Mouse (Mus musculus) midbrain, embryonic 13.5 days (tissue): ENCODE data around the gene Rabepk. TPM values are rescaled to one million over a fixed set of nuclear protein-coding genes. Genes with fewer than 3 reads are reported as not detected.
A peak's percentile ranks its signal among the peaks of the same experiment; 100 is the strongest.
"Not testable (repeated sequence)": the region's sequence is repeated elsewhere in the genome, so short reads cannot be mapped to it uniquely, and the experiment has no call there.

ENCODE experiments used
- ATAC-seq: fragments of 200-750 bp; cut with Nextera tagmentation; 2 replicates; pipeline ENCODE4 v1.8.0; 2017; ENCODE audit warnings: mild to moderate bottlenecking, moderate TSS enrichment, moderate library complexity
- H3K27ac ChIP-seq: fragments of 300-500 bp; sonication (generic); 2 replicates; pipeline ENCODE4 v1.5.1; 2015; ENCODE audit warnings: inconsistent platforms, mild to moderate bottlenecking, moderate library complexity
- H3K27me3 ChIP-seq: fragments of 300-500 bp; sonication (generic); 2 replicates; pipeline ENCODE4 v1.6.1; 2015; ENCODE audit warnings: mild to moderate bottlenecking, inconsistent platforms
- H3K36me3 ChIP-seq: fragments of 300-500 bp; sonication (generic); 2 replicates; pipeline ENCODE4 v1.6.1; 2015; ENCODE audit warnings: mild to moderate bottlenecking, inconsistent platforms
- H3K4me1 ChIP-seq: fragments of 300-500 bp; sonication (generic); replicated peaks from 2 replicates; pipeline ENCODE4 v1.6.1; 2015; ENCODE audit warnings: inconsistent platforms
- H3K4me2 ChIP-seq: fragments of 300-500 bp; sonication (generic); replicated peaks from 2 replicates; pipeline ENCODE4 v1.6.1; 2015; ENCODE audit warnings: moderate library complexity, mild to moderate bottlenecking, inconsistent platforms
- H3K4me3 ChIP-seq: fragments of 300-500 bp; sonication (generic); replicated peaks from 2 replicates; pipeline ENCODE4 v1.5.1; 2015; ENCODE audit warnings: mild to moderate bottlenecking, inconsistent platforms
- H3K9ac ChIP-seq: fragments of 300-500 bp; sonication (generic); replicated peaks from 2 replicates; pipeline ENCODE4 v1.6.1; 2015; ENCODE audit warnings: mild to moderate bottlenecking, inconsistent platforms
- H3K9me3 ChIP-seq: fragments of 300-500 bp; sonication (generic); 2 replicates; pipeline ENCODE4 v1.6.1; 2016; ENCODE audit warnings: mild to moderate bottlenecking, inconsistent platforms
- WGBS: fragments of 180-500 bp; shearing (Covaris S2); methylation state at CpG from one replicate; pipeline ENCODE4 v1.1.7; 2015; 5-methylcytosine and 5-hydroxymethylcytosine counted together
- polyA plus RNA-seq: library from polyadenylated mRNA; unstranded; fragments of >200 nt; fragmentation: Nextera tagmentation; extraction: Ambion mirVana; gene quantifications from 2 replicates; pipeline ENCODE4 v1.2.1, GENCODE M21; 2015

Gene Rabepk
- polyA plus RNA-seq, 1 experiment from 2014 or later: 22.7 TPM

DNA sequence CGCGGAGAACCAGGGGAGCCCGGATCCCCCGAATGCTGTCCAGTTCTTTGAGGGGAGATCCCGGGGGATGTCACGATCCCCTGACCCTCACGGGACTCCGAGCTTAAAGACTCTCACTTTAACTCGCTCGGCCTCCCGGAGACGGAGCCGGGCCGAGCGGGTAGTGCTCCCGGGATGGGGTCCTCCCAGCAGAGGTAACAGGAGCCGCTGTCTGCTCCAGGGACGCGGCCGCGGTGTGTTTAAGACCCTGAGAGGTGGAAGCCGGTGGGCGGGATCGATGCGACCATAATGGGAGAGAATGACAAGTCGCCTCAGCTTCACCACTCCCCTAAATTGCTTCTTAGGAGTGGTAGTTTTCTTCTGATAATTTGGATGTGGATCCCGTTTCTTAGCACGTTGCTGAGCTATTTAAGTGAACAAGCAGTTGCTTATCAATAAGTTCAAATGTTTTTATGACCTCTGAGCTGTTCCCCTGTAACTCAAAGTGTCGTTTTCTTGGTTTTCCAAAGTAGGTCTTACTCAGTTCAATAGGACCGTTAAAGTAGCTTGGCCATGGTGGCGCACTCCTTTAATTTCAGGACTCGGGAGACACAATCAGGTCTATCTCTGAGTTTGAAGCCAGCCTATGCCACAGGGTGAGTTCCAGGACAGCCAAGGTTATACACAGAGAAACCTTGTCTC is 3.0 kb upstream of the Rabepk start:
- ATAC-seq: peak; percentile 58; the same call in 1 of the 2 replicates
- H3K27me3 ChIP-seq, H3K9me3 ChIP-seq: not testable (repeated sequence)
- peaks cover 25% of the 10 kb centered on the region for H3K4me1 ChIP-seq
- under 1% methylated on average over 26 of the region's 32 CpGs for WGBS
- peak overlapping the region; percentile 68 for H3K4me3 ChIP-seq
- peak overlapping the region; percentile 84 for H3K9ac ChIP-seq
- H3K36me3 ChIP-seq: peaks cover 14% of the 10 kb centered on the region; the same call in 1 of the 2 replicates
- H3K27ac ChIP-seq: peak overlapping the region; percentile 89
- peak overlapping the region; percentile 73 for H3K4me2 ChIP-seq

DNA sequence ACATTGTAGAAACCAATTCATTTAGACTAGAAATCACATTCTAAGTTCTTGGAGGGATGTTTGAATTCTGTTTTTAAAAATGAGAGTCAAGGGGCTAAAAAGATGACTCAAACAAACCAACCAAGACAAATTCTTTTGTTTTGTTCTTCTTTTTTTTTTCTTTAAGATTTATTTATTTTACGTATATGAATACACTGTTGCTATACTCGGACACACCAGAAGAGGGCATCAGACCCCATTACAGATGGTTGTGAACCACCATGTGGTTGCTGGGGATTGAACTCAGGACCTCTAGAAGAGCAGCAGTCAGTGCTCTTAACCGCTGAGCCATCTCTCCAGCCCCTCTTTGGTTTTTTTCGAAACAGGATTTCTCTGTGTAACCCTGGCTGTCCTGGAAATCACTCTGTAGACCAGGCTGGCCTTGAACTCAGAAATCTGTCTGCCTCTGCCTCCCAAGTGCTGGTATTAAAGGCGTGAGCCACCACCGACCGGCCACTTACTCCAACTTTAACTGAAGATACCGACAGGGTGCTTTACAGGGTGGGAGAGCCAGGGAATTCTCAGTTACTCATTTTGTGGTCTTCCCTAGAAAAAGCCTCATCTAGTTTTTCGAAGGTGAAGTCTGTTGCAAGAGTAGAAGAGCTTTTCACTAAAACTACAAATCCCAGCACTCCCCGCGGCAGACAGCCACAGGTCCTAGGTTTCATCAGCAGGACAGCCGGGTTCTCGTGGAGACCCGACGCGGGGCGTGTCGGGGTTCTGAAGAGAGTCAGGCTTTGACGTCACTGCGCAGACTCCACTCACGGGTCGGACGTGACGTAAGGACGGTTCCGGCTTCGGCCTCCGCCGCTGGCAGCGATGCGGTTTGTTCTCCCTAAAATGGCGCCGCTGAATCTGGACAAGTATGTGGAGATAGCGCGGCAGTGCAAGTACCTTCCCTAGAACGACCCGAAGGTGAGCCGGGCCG is 2.1 kb upstream of the Rabepk start:
- 5% methylated on average over 39 of the region's 39 CpGs for WGBS
- Histone ChIP-seq H3K4me3 (peak overlapping the region; percentile 68), H3K27ac (peak overlapping the region; percentile 89), H3K27me3 (no peaks in the 10 kb centered on the region), H3K4me2 (peak overlapping the region; percentile 73), H3K9me3 (no peaks in the 10 kb centered on the region), H3K4me1 (peaks cover 25% of the 10 kb centered on the region), H3K36me3 (peaks cover 11% of the 10 kb centered on the region; the same call in 1 of the 2 replicates), H3K9ac (peak overlapping the region; percentile 84)
- peak; percentile 97 for ATAC-seq

DNA sequence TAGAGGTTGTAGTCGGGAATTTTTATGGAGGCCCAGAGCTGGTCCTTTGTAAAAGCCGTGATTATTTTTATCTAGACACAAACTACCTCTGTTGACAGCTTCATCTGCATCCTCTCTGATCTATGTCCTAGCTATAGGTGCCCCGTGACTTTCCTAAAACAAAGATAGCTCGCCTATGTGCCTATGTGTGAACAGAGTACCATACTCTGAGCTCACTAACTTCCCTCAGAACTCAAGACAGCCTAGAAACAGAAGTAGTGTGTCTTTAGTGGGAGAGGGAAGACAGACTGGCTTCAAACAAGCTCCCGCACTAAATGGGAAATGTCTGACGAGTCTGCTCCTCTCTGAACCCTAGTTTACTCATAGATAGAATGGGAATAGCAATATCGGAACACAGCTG is 659 bp upstream of the Rabepk start:
- no peaks in the 10 kb centered on the region for H3K27me3 ChIP-seq
- no peak for ATAC-seq
- H3K27ac ChIP-seq: no peak overlapping the region
- H3K4me1 ChIP-seq: peaks cover 25% of the 10 kb centered on the region
- H3K9me3 ChIP-seq: no peaks in the 10 kb centered on the region
- no peak overlapping the region for H3K4me3 ChIP-seq
- no peak overlapping the region for H3K9ac ChIP-seq
- 84% methylated on average over 7 of the region's 7 CpGs for WGBS
- 0 out of 2 replicates have a peak, but pooled peaks cover 2% of the 10 kb centered on the region for H3K36me3 ChIP-seq
- H3K4me2 ChIP-seq: peak overlapping the region; percentile 70

DNA sequence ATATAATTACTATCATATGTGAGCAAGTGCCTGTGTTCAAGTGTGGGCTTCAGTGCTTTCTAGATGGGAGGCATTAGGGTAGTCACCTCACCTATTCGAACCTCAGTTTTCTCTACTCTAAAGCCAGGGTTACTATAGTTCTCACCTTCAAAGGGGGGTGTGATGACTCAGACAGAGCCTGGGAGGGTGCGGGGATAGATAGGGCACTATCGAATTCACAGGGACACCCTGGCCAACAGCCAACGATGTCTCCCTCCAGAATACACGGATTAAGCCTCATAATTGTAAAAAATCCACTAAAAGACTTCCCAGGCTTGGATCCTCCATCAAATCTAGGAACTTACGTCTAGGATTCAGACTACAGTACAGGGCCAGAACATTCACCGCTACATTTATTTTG is 4.3 kb downstream of the Rabepk start:
- no peak for ATAC-seq
- H3K4me2 ChIP-seq: no peak overlapping the region
- no peak overlapping the region for H3K27ac ChIP-seq
- no peaks in the 10 kb centered on the region for H3K27me3 ChIP-seq
- H3K36me3 ChIP-seq: peaks cover 19% of the 10 kb centered on the region
- WGBS: 89% methylated on average over 7 of the region's 7 CpGs
- H3K9ac ChIP-seq: no peak overlapping the region
- H3K4me3 ChIP-seq: no peak overlapping the region
- no peaks in the 10 kb centered on the region for H3K9me3 ChIP-seq
- peaks cover 8% of the 10 kb centered on the region for H3K4me1 ChIP-seq

DNA sequence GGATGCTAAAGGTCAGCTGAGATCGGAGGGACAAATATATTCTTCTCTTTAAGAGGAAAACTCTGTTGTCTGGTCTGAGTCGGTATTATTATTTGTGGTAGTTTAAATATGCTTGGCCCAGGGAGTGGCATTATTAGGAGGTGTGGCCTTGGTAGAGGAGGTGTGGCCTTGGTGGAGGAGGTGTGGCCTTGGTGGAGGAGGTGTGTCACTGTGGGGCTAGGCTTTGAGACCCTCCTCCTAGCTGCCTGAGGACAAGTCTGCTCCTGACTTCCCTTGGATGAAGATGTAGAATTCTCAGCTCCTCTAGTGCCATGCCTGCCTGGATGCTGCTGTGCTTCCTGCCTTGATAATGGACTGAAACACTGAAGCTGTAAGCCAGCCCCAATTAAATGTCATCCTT is 5.2 kb downstream of the Rabepk start:
- 91% methylated on average over 2 of the region's 2 CpGs for WGBS
- no peaks in the 10 kb centered on the region for H3K9me3 ChIP-seq
- H3K4me2 ChIP-seq: no peak overlapping the region
- H3K36me3 ChIP-seq: peaks cover 19% of the 10 kb centered on the region
- no peaks in the 10 kb centered on the region for H3K27me3 ChIP-seq
- no peak overlapping the region for H3K4me3 ChIP-seq
- H3K9ac ChIP-seq: no peak overlapping the region
- peaks cover 5% of the 10 kb centered on the region for H3K4me1 ChIP-seq
- H3K27ac ChIP-seq: no peak overlapping the region
- ATAC-seq: no peak

DNA sequence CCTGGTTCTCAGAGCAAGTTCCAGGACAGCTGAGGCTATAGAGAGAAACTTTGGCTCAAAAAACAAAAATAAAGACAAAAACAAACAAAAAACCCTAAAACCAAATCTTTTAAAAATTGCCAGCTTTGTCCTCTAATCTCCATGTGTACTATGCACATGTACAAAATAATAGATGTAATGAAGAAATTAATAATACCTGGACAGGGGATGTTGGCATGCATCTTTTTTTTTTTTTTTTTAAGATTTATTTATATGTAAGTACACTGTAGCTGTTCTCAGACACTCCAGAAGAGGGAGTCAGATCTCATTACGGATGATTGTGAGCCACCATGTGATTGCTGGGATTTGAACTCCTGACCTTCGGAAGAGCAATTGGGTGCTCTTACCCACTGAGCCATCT is 7.2 kb downstream of the Rabepk start:
- ATAC-seq, H3K27me3 ChIP-seq, H3K9ac ChIP-seq, H3K4me3 ChIP-seq, H3K4me1 ChIP-seq, H3K27ac ChIP-seq, H3K4me2 ChIP-seq, H3K9me3 ChIP-seq: not testable (repeated sequence)
- H3K36me3 ChIP-seq: peaks cover 19% of the 10 kb centered on the region
- WGBS: 85% methylated on average over 2 of the region's 2 CpGs

DNA sequence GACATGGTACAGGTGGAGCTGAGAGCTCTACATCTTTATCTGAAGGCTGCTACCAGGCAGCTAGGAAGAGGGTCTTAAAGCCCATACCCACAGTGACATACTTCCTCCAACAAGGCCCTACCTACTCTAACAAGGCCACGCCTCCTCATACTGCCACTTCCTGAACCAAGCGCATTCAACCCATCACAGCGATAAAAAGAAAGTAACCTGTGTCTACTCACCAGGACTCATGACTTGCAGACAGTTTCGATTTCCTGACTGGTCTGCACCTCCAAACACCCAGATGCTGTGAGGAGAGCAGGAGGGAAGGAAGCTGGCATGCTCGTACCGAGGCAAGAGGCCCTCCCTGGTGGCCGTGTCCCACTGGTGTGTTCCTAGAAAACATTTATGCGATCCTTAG is 9.4 kb downstream of the Rabepk start:
- H3K4me1 ChIP-seq: no peaks in the 10 kb centered on the region
- no peak overlapping the region for H3K4me3 ChIP-seq
- H3K9ac ChIP-seq: no peak overlapping the region
- no peaks in the 10 kb centered on the region for H3K27me3 ChIP-seq
- no peak overlapping the region for H3K27ac ChIP-seq
- 94% methylated on average over 8 of the region's 8 CpGs for WGBS
- no peak overlapping the region for H3K4me2 ChIP-seq
- no peak for ATAC-seq
- peaks cover 23% of the 10 kb centered on the region for H3K36me3 ChIP-seq
- H3K9me3 ChIP-seq: no peaks in the 10 kb centered on the region

DNA sequence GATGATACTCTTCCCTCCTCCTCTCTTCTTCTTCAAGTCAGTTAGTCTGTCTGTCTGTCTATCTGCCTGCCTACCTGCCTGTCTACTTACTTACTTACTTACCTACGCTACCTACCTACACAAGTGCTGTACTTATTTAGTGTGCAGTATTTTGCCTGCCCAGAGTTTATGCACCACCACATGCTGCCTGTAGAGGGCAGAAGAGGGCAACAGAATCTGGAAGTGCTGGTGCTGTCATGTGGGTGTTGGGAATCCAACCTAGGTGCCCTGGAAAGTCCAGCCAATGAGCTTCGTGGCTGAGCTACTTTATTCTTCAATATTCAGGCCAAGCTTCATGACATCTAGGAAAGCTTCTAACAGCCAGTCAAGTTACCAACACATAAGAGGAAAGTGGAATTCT is 15.6 kb downstream of the Rabepk start:
- no peaks in the 10 kb centered on the region for H3K4me1 ChIP-seq
- no peak overlapping the region for H3K9ac ChIP-seq
- no peak for ATAC-seq
- no peak overlapping the region for H3K27ac ChIP-seq
- 74% methylated on average over 2 of the region's 2 CpGs for WGBS
- no peak overlapping the region for H3K4me3 ChIP-seq
- no peak overlapping the region for H3K4me2 ChIP-seq
- H3K9me3 ChIP-seq: no peaks in the 10 kb centered on the region
- peaks cover 47% of the 10 kb centered on the region for H3K36me3 ChIP-seq
- H3K27me3 ChIP-seq: no peaks in the 10 kb centered on the region

DNA sequence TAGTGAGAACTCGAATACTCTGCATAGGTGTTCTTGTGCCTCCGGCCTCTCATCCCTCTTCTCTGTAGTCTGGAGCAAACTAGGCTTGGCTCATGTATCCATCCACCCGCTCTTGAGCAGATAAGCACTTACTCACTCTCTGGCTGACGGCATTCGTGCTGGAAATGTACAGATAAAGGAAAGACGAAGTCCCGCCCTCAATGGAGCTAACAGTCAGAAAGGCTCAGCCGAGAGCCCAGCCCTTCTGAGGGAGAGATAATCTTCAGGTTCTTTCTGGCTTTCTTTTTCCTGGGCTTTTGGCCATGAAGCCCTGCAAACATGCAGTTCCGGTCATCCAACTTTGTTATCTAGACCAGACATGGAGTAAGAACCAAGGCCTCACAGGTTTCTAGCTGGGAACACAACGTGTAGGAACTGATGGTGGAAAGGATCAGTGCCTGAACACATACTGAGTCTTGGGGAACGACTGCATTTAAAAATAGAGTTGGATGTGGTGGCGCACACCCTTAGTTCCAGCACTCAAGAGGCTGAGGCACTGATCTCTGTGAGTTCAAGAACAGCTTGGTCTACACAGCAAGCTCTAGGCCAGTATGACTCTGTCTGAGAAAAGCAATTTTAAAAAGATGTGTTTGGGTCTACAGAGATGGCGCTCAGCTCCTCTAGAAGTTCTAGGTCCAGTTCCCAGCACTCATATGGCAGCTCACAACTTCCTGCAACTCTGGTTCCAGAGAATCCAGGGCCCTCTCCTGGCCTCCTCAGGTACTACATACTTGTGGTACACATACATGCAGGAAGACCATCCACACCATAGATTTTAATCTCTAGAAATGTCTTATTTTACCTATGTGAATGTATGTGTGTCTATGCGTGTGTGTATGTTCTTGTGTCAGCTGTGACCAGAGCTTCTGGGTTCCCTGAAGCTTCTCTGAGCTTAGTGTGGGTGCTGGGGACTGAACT is 16.4 kb downstream of the Rabepk start:
- Histone ChIP-seq H3K27me3 (no peaks in the 10 kb centered on the region), H3K4me2 (no peak overlapping the region), H3K9me3 (no peaks in the 10 kb centered on the region), H3K27ac (no peak overlapping the region), H3K36me3 (peaks cover 54% of the 10 kb centered on the region), H3K4me3 (no peak overlapping the region), H3K9ac (no peak overlapping the region), H3K4me1 (peaks cover 2% of the 10 kb centered on the region)
- ATAC-seq: no peak
- 92% methylated on average over 14 of the region's 14 CpGs for WGBS

DNA sequence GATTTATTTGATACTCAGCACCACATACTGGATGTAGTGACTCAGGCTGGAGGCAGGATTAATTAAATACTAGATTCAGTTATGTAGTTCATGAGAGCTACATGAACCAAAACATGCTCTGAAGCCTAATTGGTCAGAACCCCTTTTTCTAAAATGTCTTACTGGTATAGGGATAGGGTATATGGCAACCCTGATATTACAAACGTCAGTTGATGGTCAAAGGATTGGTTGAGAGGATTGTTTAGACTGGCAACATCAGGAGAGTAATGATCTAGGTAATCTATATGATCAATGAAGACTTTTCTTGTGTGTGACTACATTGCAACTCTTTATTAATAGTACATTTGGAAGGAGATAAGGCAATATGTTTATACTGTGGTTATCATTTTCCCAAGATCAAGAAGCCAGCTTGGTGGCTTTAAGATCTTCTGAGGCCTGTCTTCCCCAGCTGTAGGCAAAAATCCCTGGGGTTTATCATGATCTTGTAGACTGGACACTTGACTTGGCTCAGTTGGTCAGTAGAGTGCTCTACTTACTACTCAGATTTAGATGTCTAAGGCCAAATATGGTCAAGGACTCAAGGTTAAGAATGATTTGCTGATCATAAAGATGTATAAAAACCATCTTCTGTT is 22.4 kb downstream of the Rabepk start:
- H3K27ac ChIP-seq: no peak overlapping the region
- peak overlapping the region; percentile 67 for H3K4me2 ChIP-seq
- H3K9me3 ChIP-seq: no peaks in the 10 kb centered on the region
- H3K36me3 ChIP-seq: peaks cover 73% of the 10 kb centered on the region
- H3K9ac ChIP-seq: no peak overlapping the region
- no peak for ATAC-seq
- 0 out of 2 replicates have a peak overlapping the region, but pooled peaks have one; percentile 1 for H3K4me3 ChIP-seq
- no peaks in the 10 kb centered on the region for H3K27me3 ChIP-seq
- peaks cover 60% of the 10 kb centered on the region for H3K4me1 ChIP-seq
- WGBS: 76% methylated on average over 1 of the region's 1 CpGs

DNA sequence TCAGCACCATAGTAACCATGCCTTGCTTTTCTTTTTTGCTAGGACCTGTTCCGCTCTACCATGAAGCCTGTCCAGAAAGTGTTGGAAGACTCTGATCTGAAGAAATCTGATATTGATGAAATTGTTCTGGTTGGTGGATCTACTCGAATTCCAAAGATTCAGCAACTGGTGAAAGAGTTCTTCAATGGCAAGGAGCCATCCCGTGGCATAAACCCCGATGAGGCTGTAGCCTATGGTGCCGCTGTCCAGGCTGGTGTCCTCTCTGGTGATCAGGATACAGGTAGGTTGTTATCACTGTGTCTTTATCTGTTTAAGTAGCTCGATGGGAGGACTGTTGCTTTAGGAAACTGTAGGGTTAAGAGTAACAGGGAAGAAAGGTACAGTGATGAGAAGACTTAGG is 25.2 kb downstream of the Rabepk start:
- peaks cover 70% of the 10 kb centered on the region for H3K4me1 ChIP-seq
- no peak overlapping the region for H3K9ac ChIP-seq
- peaks cover 56% of the 10 kb centered on the region for H3K36me3 ChIP-seq
- H3K4me2 ChIP-seq: peak overlapping the region; percentile 67
- no peak overlapping the region for H3K27ac ChIP-seq
- no peaks in the 10 kb centered on the region for H3K9me3 ChIP-seq
- H3K4me3 ChIP-seq: peak overlapping the region; percentile 92
- H3K27me3 ChIP-seq: no peaks in the 10 kb centered on the region
- no peak for ATAC-seq
- WGBS: 95% methylated on average over 6 of the region's 6 CpGs
